In genomic region chr19:29649683-29650082, GRCm38 (mm10) we compare ENCODE assay signal across 26 mouse cellular contexts. TPM values are rescaled to one million over a fixed set of nuclear protein-coding genes. Genes with fewer than 3 reads are reported as not detected.
DNase-seq lines count a peak whose midpoint lies in the region; ATAC-seq and TF ChIP-seq lines count a peak whose summit lies in the region.
"Had no signal": no experiment of that assay in that cellular context is flagged by ENCODE, and none has a peak within 500 bp of the region (broad histone marks: within the 10 kb centered on the region; RNA-seq: fewer than 3 reads in every experiment).

No protein-coding gene starts in this region.

- H3K36me3 ChIP-seq in erythroblast, embryonic 14.5 days (ENCODE audit: control insufficient read depth), result peaks cover 19% of the 10 kb centered on the region
- H3K36me3 ChIP-seq in liver, embryonic 13.5 days, result peaks cover 16% of the 10 kb centered on the region
- H3K36me3 ChIP-seq in heart, adult 2 months (ENCODE audit: control insufficient read depth, insufficient read depth, low read length), result no peaks in the 10 kb centered on the region
- H3K36me3 ChIP-seq: lung, embryonic 15.5 days; midbrain, embryonic 15.5 days had no signal

- H3K79me2 ChIP-seq in heart, adult 2 months (replicated peaks; ENCODE audit: control insufficient read depth, insufficient read depth, low read length), result no peaks in the 10 kb centered on the region

- peak overlapping the region; percentile 0 for H3K4me3 ChIP-seq in erythroblast, embryonic 14.5 days (replicated peaks)
- H3K4me3 ChIP-seq in liver, embryonic 13.5 days (replicated peaks), result no peak overlapping the region
- no peak overlapping the region for H3K4me3 ChIP-seq in heart, adult 2 months
- H3K4me3 ChIP-seq: hindbrain, embryonic 13.5 days; lung, embryonic 15.5 days; megakaryocyte, embryonic 14.5 days; midbrain, embryonic 15.5 days; neural tube, embryonic 13.5 days had no signal

- intact Hi-C loops in heart, adult 2 months (cut with DNase I), result no loop called here

- H3K9me3 ChIP-seq in erythroblast, embryonic 14.5 days (ENCODE audit: control insufficient read depth, low read length), result peaks cover 2% of the 10 kb centered on the region
- H3K9me3 ChIP-seq in liver, embryonic 13.5 days (replicated peaks), result no peaks in the 10 kb centered on the region
- H3K9me3 ChIP-seq: hindbrain, embryonic 13.5 days; lung, embryonic 15.5 days; midbrain, embryonic 15.5 days; neural tube, embryonic 13.5 days had no signal

- TF ChIP-seq POLR2A in heart, adult 2 months (IDR thresholded peaks at IDR 0.05; ENCODE audit: insufficient read depth, low read depth, low read length), result no peak

- H3K9ac ChIP-seq in liver, embryonic 13.5 days, result no peak overlapping the region
- H3K9ac ChIP-seq in heart, adult 2 months (ENCODE audit: low read depth, low read length), result no peak overlapping the region
- H3K9ac ChIP-seq: hindbrain, embryonic 13.5 days; lung, embryonic 15.5 days; midbrain, embryonic 15.5 days; neural tube, embryonic 13.5 days had no signal

- peak overlapping the region; percentile 43 for H3K4me2 ChIP-seq in liver, embryonic 13.5 days
- H3K4me2 ChIP-seq: hindbrain, embryonic 13.5 days; lung, embryonic 15.5 days; midbrain, embryonic 15.5 days; neural tube, embryonic 13.5 days had no signal

- whole genome bisulfite sequencing in liver, embryonic 13.5 days (ENCODE audit: insufficient replicate concordance), result 59% methylated on average over 1 of the region's 1 CpGs
- 89% methylated on average over 1 of the region's 1 CpGs for WGBS in heart, adult 2 months

- peak overlapping the region; percentile 80 for H3K27ac ChIP-seq in liver, embryonic 13.5 days
- H3K27ac ChIP-seq in heart, adult 2 months, result no peak overlapping the region
- H3K27ac ChIP-seq: hindbrain, embryonic 13.5 days; lung, embryonic 15.5 days; midbrain, embryonic 15.5 days; neural tube, embryonic 13.5 days had no signal

- TF ChIP-seq EP300 in heart, adult 2 months (IDR thresholded peaks at IDR 0.05; ENCODE audit: insufficient read depth, low read depth, low read length), result no peak

- ATAC-seq in liver, embryonic 13.5 days (ENCODE audit: low read depth), result peak; percentile 80
- ATAC-seq: forebrain, embryonic 14.5 days; midbrain, embryonic 15.5 days had no signal

- peak; percentile 60 for DNase-seq in heart, adult 11 months
- DNase-seq in heart, postnatal 4 days, result no peak
- peak; percentile 72 for DNase-seq in liver, embryonic 13.5 days
- DNase-seq in left cerebral cortex, adult 18-20 months (ENCODE audit: low spot score in 2 of 2), result no peak
- DNase-seq in heart, adult 2 months, result no peak
- no peak for DNase-seq in gastrocnemius, postnatal 25 days
- DNase-seq: adrenal gland, postnatal 25 days; cerebellum, adult 11-12 months; cerebellum, postnatal 14 days; heart, adult 18-20 months; kidney, adult 8-10 months; kidney, postnatal 14 days; lung, postnatal 36 days; retina, postnatal 1 day; right cerebral cortex, postnatal 4 days; thymus, adult 18-20 months; thymus, postnatal 36 days had no signal

- TF ChIP-seq CTCF in heart, adult 2 months (IDR thresholded peaks at IDR 0.05), result no peak

- H3K27me3 ChIP-seq in erythroblast, embryonic 14.5 days (ENCODE audit: control insufficient read depth), result peaks cover 11% of the 10 kb centered on the region
- no peaks in the 10 kb centered on the region for H3K27me3 ChIP-seq in liver, embryonic 13.5 days
- H3K27me3 ChIP-seq in heart, adult 2 months (ENCODE audit: control insufficient read depth, insufficient read depth, low read length), result no peaks in the 10 kb centered on the region
- H3K27me3 ChIP-seq: hindbrain, embryonic 13.5 days; midbrain, embryonic 15.5 days; neural tube, embryonic 13.5 days had no signal

- H3K4me1 ChIP-seq in erythroblast, embryonic 14.5 days (ENCODE audit: control insufficient read depth), result peaks cover 43% of the 10 kb centered on the region
- peaks cover 41% of the 10 kb centered on the region for H3K4me1 ChIP-seq in liver, embryonic 13.5 days (replicated peaks)
- no peaks in the 10 kb centered on the region; the same call in 1 of the 2 replicates for H3K4me1 ChIP-seq in heart, adult 2 months (ENCODE audit: control insufficient read depth, insufficient read depth, low read length)

RNA-seq across cellular contexts. Expression of gene Ermp1, which starts 1.5 kb away (rescaled TPM):
- 10 to 100 TPM; 11.4 TPM for total RNA-seq in heart, postnatal 4 days (2021)
- 0.43 and 0.45 TPM in 2 replicates for polyA plus RNA-seq in erythroblast, embryonic 14.5 days (2012)
- 9.0 and 10.9 TPM in 2 replicates for polyA plus RNA-seq in liver, embryonic 13.5 days (2015; fragmentation: Nextera tagmentation; extraction: Ambion mirVana)
- total RNA-seq in left cerebral cortex, adult 18-20 months (2021), result 10 to 100 TPM; 37.0 to 38.0 TPM
- total RNA-seq in heart, adult 2 months (2021), result 10 to 100 TPM in 1 of 2 experiments, 1 to 10 TPM in 1; 8.9 to 10.5 TPM
- polyA plus RNA-seq in heart, adult 2 months (2012; rRNA removed), result 6.5 and 12.0 TPM in 2 replicates
- total RNA-seq in gastrocnemius, postnatal 25 days (2021), result 1 to 10 TPM; 6.7 to 7.7 TPM

RNA-seq across cellular contexts. Expression of gene Mlana, which starts 47.9 kb away (rescaled TPM):
- total RNA-seq in heart, postnatal 4 days (2021), result 1 to 10 TPM; 3.9 to 5.1 TPM
- not detected in 2 replicates for polyA plus RNA-seq in erythroblast, embryonic 14.5 days (2012)
- not detected in 2 replicates for polyA plus RNA-seq in liver, embryonic 13.5 days (2015; fragmentation: Nextera tagmentation; extraction: Ambion mirVana)
- under 1 TPM in 1 of 2 experiments, not detected in 1; 0.49 TPM for total RNA-seq in left cerebral cortex, adult 18-20 months (2021)
- 1 to 10 TPM in 1 of 2 experiments, under 1 TPM in 1; 0.59 to 1.4 TPM for total RNA-seq in heart, adult 2 months (2021)
- 3.9 and 4.2 TPM in 2 replicates for polyA plus RNA-seq in heart, adult 2 months (2012; rRNA removed)
- not detected for total RNA-seq in gastrocnemius, postnatal 25 days (2021)
- total RNA-seq: adrenal gland, postnatal 25 days; gastrocnemius, adult 8-10 months had no signal
- polyA plus RNA-seq: forebrain, embryonic 14.5 days; hindbrain, embryonic 13.5 days; lung, embryonic 15.5 days; midbrain, embryonic 15.5 days; neural tube, embryonic 13.5 days; stomach, embryonic 14.5 days had no signal

Comparison
In these comparisons a context has a peak if more than half of its experiments do, and no peak if none do; other contexts are left out.
1. DNase-seq: peak in heart, adult 11 months (single experiment) and liver, embryonic 13.5 days (single experiment); none in heart, postnatal 4 days (single experiment), left cerebral cortex, adult 18-20 months (0 of 2), heart, adult 2 months (0 of 2) and gastrocnemius, postnatal 25 days (single experiment).